Mouse (Mus musculus) inflammation-experienced regulatory T-cells, adult 6 months (primary cell): ENCODE measurements around the gene Ddx6. TPM values are rescaled to one million over a fixed set of nuclear protein-coding genes. Genes with fewer than 3 reads are reported as not detected.

Source experiments
- polyA plus RNA-seq, 3 experiments: library from polyadenylated mRNA; unstranded; fragments of 100-300 nt; shearing (Covaris generic); gene quantifications; one replicate each; pipeline ENCODE4 v1.2.1; 2017

Gene Ddx6
- polyA plus RNA-seq, 3 experiments from 2014 or later: 57.3 to 129 (median 66.8) TPM

Other genes with a start within 250 kb of the Ddx6 start
- 10 to 100 TPM; 28.7 to 54.8 (median 49.8) TPM for gene Vps11, start 243.2 kb upstream of the Ddx6 start, polyA plus RNA-seq
- gene Hyou1, start 225.4 kb upstream of the Ddx6 start, polyA plus RNA-seq: 10 to 100 TPM; 14.0 to 21.4 (median 18.2) TPM
- gene Slc37a4, start 208.0 kb upstream of the Ddx6 start, polyA plus RNA-seq: 10 to 100 TPM; 13.6 to 24.2 (median 18.2) TPM
- 1,000 to 10,000 TPM; 2,506 to 3,849 (median 3,609) TPM for gene Rps25, start 197.8 kb upstream of the Ddx6 start, polyA plus RNA-seq
- 100 to 1,000 TPM; 128 to 165 (median 154) TPM for gene Trappc4, start 197.3 kb upstream of the Ddx6 start, polyA plus RNA-seq
- gene Ccdc84, start 186.3 kb upstream of the Ddx6 start, polyA plus RNA-seq: 10 to 100 TPM; 13.6 to 35.6 (median 25.7) TPM
- gene Foxr1, start 163.8 kb upstream of the Ddx6 start, polyA plus RNA-seq: under 1 TPM in 2 of 3 experiments, not detected in 1; 0.17 to 0.72 TPM
- not detected for gene Upk2, start 149.9 kb upstream of the Ddx6 start, polyA plus RNA-seq
- gene Bcl9l, start 122.1 kb upstream of the Ddx6 start, polyA plus RNA-seq: 10 to 100 TPM; 11.1 to 12.4 (median 12.2) TPM
- 100 to 1,000 TPM in 2 of 3 experiments, 10 to 100 TPM in 1; 62.4 to 131 (median 115) TPM for gene Cxcr5, start 43.0 kb upstream of the Ddx6 start, polyA plus RNA-seq
- not detected for gene Treh, start 68.3 kb downstream of the Ddx6 start, polyA plus RNA-seq
- under 1 TPM; 0.41 to 0.92 (median 0.58) TPM for gene Phldb1, start 130.3 kb downstream of the Ddx6 start, polyA plus RNA-seq
- 100 to 1,000 TPM in 1 of 3 experiments, 10 to 100 TPM in 2; 64.6 to 101 (median 67.3) TPM for gene Arcn1, start 163.0 kb downstream of the Ddx6 start, polyA plus RNA-seq
- gene Ift46, start 163.0 kb downstream of the Ddx6 start, polyA plus RNA-seq: 10 to 100 TPM; 43.4 to 67.5 (median 47.3) TPM
- gene Tmem25, start 194.4 kb downstream of the Ddx6 start, polyA plus RNA-seq: under 1 TPM; 0.13 to 0.65 (median 0.46) TPM
- gene Ttc36, start 198.2 kb downstream of the Ddx6 start, polyA plus RNA-seq: not detected